Comparison of ENCODE assay signal across 13 mouse cellular contexts in genomic region chr17:6110956-6111355, GRCm38 (mm10). TPM values are rescaled to one million over a fixed set of nuclear protein-coding genes. Genes with fewer than 3 reads are reported as not detected.
DNase-seq lines count a peak whose midpoint lies in the region; ATAC-seq and TF ChIP-seq lines count a peak whose summit lies in the region.
"Had no signal": no experiment of that assay in that cellular context is flagged by ENCODE, and none has a peak within 500 bp of the region (broad histone marks: within the 10 kb centered on the region; RNA-seq: fewer than 3 reads in every experiment).

No protein-coding gene starts in this region.

- CTCF ChIA-PET in Patski (lab: Charles Lee), result interaction anchor here (0.7 to 1.2 kb wide), 2 partner anchors 14 to 51 kb away, joined by 3 to 4 read pairs; no protein-coding TSS in a partner anchor

- no peak overlapping the region for H3K4me3 ChIP-seq in liver, postnatal 0 days (ENCODE audit: low read depth, low read length)
- no peak overlapping the region for H3K4me3 ChIP-seq in liver, embryonic 11.5 days (ENCODE audit: low read depth, low read length)
- no peak overlapping the region for H3K4me3 ChIP-seq in midbrain, embryonic 10.5 days
- H3K4me3 ChIP-seq: embryonic facial prominence, embryonic 10.5 days; limb, embryonic 12.5 days; lung, embryonic 15.5 days; midbrain, embryonic 15.5 days had no signal

- 72% methylated on average over 3 of the region's 3 CpGs for WGBS in liver, postnatal 0 days (ENCODE audit: insufficient replicate concordance)
- 74% methylated on average over 3 of the region's 3 CpGs for WGBS in liver, embryonic 11.5 days
- 82% methylated on average over 3 of the region's 3 CpGs for WGBS in midbrain, embryonic 10.5 days

- H3K4me2 ChIP-seq in liver, postnatal 0 days (ENCODE audit: low read depth, low read length), result no peak overlapping the region
- no peak overlapping the region for H3K4me2 ChIP-seq in liver, embryonic 11.5 days
- H3K4me2 ChIP-seq: limb, embryonic 12.5 days; lung, embryonic 15.5 days; midbrain, embryonic 15.5 days had no signal

- in situ Hi-C loops in Patski (cut with MboI; ENCODE audit: low pct_unique_long_range_greater_than_20kb), result no loop called here

- POLR2A ChIA-PET in Patski (lab: Charles Lee), result interaction anchor here (0.6 kb wide), 1 partner anchor 17 kb away, joined by 3 read pairs; no protein-coding TSS in a partner anchor

- peak; percentile 29; the same call in 1 of the 2 replicates for TF ChIP-seq CTCF in liver, postnatal 0 days (IDR thresholded peaks at IDR 0.05; ENCODE audit: low read depth)
- peak; percentile 64 for TF ChIP-seq CTCF in Patski (IDR thresholded peaks at IDR 0.05)

- H3K27ac ChIP-seq in liver, postnatal 0 days (ENCODE audit: low read depth), result no peak overlapping the region
- H3K27ac ChIP-seq in liver, embryonic 11.5 days (ENCODE audit: low read depth, low read length), result no peak overlapping the region
- no peak overlapping the region for H3K27ac ChIP-seq in midbrain, embryonic 10.5 days (replicated peaks)
- H3K27ac ChIP-seq: embryonic facial prominence, embryonic 10.5 days; limb, embryonic 12.5 days; lung, embryonic 15.5 days; midbrain, embryonic 15.5 days had no signal

- peak; percentile 56 to 75 for DNase-seq in cerebellum, postnatal 25 days
- no peak for DNase-seq in cerebellum, adult 11-12 months
- no peak for DNase-seq in liver, postnatal 0 days
- no peak for DNase-seq in liver, embryonic 11.5 days (ENCODE audit: low spot score)
- no peak for DNase-seq in Patski (ENCODE audit: low read depth, low spot score)
- DNase-seq in splenic B cell, adult 2 months (ENCODE audit: low read depth, low spot score), result peak; percentile 30
- no peak for DNase-seq in midbrain, embryonic 10.5 days (ENCODE audit: low spot score)
- DNase-seq: gastrocnemius, postnatal 36 days; kidney, adult 18-20 months had no signal

- no peaks in the 10 kb centered on the region for H3K4me1 ChIP-seq in liver, postnatal 0 days (ENCODE audit: insufficient read depth)
- no peaks in the 10 kb centered on the region for H3K4me1 ChIP-seq in liver, embryonic 11.5 days (replicated peaks; ENCODE audit: control insufficient read depth, insufficient read depth, low read length)
- H3K4me1 ChIP-seq in midbrain, embryonic 10.5 days, result peaks cover 26% of the 10 kb centered on the region

- TF ChIP-seq EP300 in liver, postnatal 0 days (IDR thresholded peaks at IDR 0.05; ENCODE audit: low read depth), result no peak

- ATAC-seq in liver, postnatal 0 days, result no peak
- no peak for ATAC-seq in liver, embryonic 11.5 days (replicated peaks; ENCODE audit: low FRiP score)
- no peak for ATAC-seq in Patski
- ATAC-seq: midbrain, embryonic 15.5 days had no signal

- no peaks in the 10 kb centered on the region for H3K9me3 ChIP-seq in liver, postnatal 0 days (ENCODE audit: low read length)
- no peaks in the 10 kb centered on the region for H3K9me3 ChIP-seq in liver, embryonic 11.5 days (ENCODE audit: control insufficient read depth, low read length)
- H3K9me3 ChIP-seq in midbrain, embryonic 10.5 days (replicated peaks), result no peaks in the 10 kb centered on the region
- H3K9me3 ChIP-seq: embryonic facial prominence, embryonic 10.5 days; limb, embryonic 12.5 days; lung, embryonic 15.5 days; midbrain, embryonic 15.5 days had no signal

- H3K36me3 ChIP-seq in liver, postnatal 0 days (replicated peaks; ENCODE audit: insufficient read depth, low read length), result no peaks in the 10 kb centered on the region
- H3K36me3 ChIP-seq in liver, embryonic 11.5 days (ENCODE audit: control insufficient read depth, insufficient read depth, low read length), result no peaks in the 10 kb centered on the region; the same call in 1 of the 2 replicates
- H3K36me3 ChIP-seq in splenic B cell, adult 2 months (ENCODE audit: control insufficient read depth, insufficient read depth, low read length, poor library complexity, severe bottlenecking), result no peaks in the 10 kb centered on the region
- peaks cover 60% of the 10 kb centered on the region for H3K36me3 ChIP-seq in midbrain, embryonic 10.5 days
- H3K36me3 ChIP-seq: midbrain, embryonic 15.5 days had no signal

- no peaks in the 10 kb centered on the region; the same call in 1 of the 2 replicates for H3K27me3 ChIP-seq in liver, postnatal 0 days (ENCODE audit: insufficient read depth, low read length)
- no peaks in the 10 kb centered on the region for H3K27me3 ChIP-seq in liver, embryonic 11.5 days (replicated peaks; ENCODE audit: control insufficient read depth, insufficient read depth, low read length)
- no peaks in the 10 kb centered on the region for H3K27me3 ChIP-seq in Patski
- H3K27me3 ChIP-seq in splenic B cell, adult 2 months (ENCODE audit: control insufficient read depth, insufficient read depth, low read length, poor library complexity, severe bottlenecking), result no peaks in the 10 kb centered on the region
- no peaks in the 10 kb centered on the region for H3K27me3 ChIP-seq in midbrain, embryonic 10.5 days (ENCODE audit: low read depth, poor library complexity, severe bottlenecking)
- H3K27me3 ChIP-seq: limb, embryonic 12.5 days; lung, embryonic 15.5 days; midbrain, embryonic 15.5 days had no signal

- H3K9ac ChIP-seq in liver, postnatal 0 days (replicated peaks), result no peak overlapping the region
- H3K9ac ChIP-seq in liver, embryonic 11.5 days (ENCODE audit: low read depth, low read length), result no peak overlapping the region
- H3K9ac ChIP-seq: limb, embryonic 12.5 days; lung, embryonic 15.5 days; midbrain, embryonic 15.5 days had no signal

RNA-seq across cellular contexts. Expression of gene Tulp4, which starts 4.7 kb away (rescaled TPM):
- polyA plus RNA-seq in liver, postnatal 0 days (2015; fragmentation: Nextera tagmentation; extraction: Ambion mirVana), result 14.2 and 17.8 TPM in 2 replicates
- 54.6 and 71.9 TPM in 2 replicates for polyA plus RNA-seq in liver, embryonic 11.5 days (2014; fragmentation: Nextera tagmentation; extraction: Ambion mirVana)
- polyA plus RNA-seq in Patski (2021), result 70.8 TPM
- 119 and 141 TPM in 2 replicates for polyA plus RNA-seq in midbrain, embryonic 10.5 days (2016; fragmentation: Nextera tagmentation; extraction: Ambion mirVana)

RNA-seq across cellular contexts. Expression of gene Gtf2h5, which starts 31.4 kb away (rescaled TPM):
- 70.4 and 73.5 TPM in 2 replicates for polyA plus RNA-seq in liver, postnatal 0 days (2015; fragmentation: Nextera tagmentation; extraction: Ambion mirVana)
- 145 and 152 TPM in 2 replicates for polyA plus RNA-seq in liver, embryonic 11.5 days (2014; fragmentation: Nextera tagmentation; extraction: Ambion mirVana)
- polyA plus RNA-seq in Patski (2021), result 84.7 TPM
- polyA plus RNA-seq in midbrain, embryonic 10.5 days (2016; fragmentation: Nextera tagmentation; extraction: Ambion mirVana), result 165 and 177 TPM in 2 replicates

RNA-seq across cellular contexts. Expression of gene Serac1, which starts 31.4 kb away (rescaled TPM):
- polyA plus RNA-seq in liver, postnatal 0 days (2015; fragmentation: Nextera tagmentation; extraction: Ambion mirVana), result 0.43 and 0.73 TPM in 2 replicates
- polyA plus RNA-seq in liver, embryonic 11.5 days (2014; fragmentation: Nextera tagmentation; extraction: Ambion mirVana), result 4.2 and 4.6 TPM in 2 replicates
- 7.0 TPM for polyA plus RNA-seq in Patski (2021)
- polyA plus RNA-seq in midbrain, embryonic 10.5 days (2016; fragmentation: Nextera tagmentation; extraction: Ambion mirVana), result 7.0 and 7.5 TPM in 2 replicates

Comparison
In these comparisons a context has a peak if more than half of its experiments do, and no peak if none do; other contexts are left out.
1. DNase-seq: peak in cerebellum, postnatal 25 days (2 of 2) and splenic B cell, adult 2 months (single experiment); none in cerebellum, adult 11-12 months (single experiment), liver, postnatal 0 days (single experiment), liver, embryonic 11.5 days (single experiment), Patski (single experiment) and midbrain, embryonic 10.5 days (single experiment).